8 mouse cellular contexts compared by ENCODE assay signal in the genomic region with DNA sequence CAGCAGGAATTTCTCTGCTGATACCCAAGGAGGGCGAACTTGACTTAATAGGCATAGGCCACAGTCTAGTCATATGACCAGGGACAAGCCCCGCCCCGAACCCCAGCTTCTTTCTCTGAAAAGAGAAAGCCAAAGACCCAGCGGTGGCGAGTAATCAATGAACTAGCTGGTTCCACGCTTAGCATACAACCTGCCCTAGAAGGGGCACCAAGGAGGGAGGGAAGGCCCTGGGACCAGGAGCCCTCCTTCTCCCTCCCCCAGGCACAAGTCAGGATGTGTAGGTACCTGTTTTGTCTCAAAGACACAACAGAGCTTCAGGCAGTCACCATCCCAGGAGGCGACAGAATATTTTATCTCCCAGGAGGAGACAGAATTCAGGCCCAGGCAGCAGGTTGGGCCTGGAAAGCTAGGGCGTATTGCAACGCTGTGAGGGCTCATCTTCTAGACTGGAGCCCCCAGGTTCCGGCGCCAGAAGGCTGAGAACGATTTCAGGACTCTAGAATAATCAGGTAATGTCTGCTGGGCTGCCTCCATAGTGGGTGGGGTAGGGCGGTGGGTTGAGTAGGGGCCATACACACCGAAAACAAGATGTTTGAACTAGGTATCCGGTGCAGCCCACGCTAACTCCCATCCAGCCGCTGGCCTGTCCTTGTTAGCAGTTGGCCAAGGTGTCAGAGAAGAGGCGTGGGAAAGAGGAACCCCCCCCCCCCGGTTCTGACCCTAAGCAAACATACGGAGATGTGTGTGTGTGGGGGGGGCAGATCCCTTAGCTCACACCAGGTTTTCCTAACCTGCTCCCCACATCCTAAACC. TPM values are rescaled to one million over a fixed set of nuclear protein-coding genes. Genes with fewer than 3 reads are reported as not detected.
DNase-seq lines count a peak whose midpoint lies in the region; ATAC-seq lines count a peak whose summit lies in the region.

Gene Trmt1 (plus strand): TSS at position 117 of the 812 bp plus-strand sequence.

- H3K4me1 ChIP-seq in intestine, embryonic 14.5 days (replicated peaks; ENCODE audit: control insufficient read depth, insufficient read depth, low read length), result peaks cover 30% of the 10 kb centered on the region
- H3K4me1 ChIP-seq in limb, embryonic 12.5 days (replicated peaks), result peaks cover 39% of the 10 kb centered on the region
- peaks cover 37% of the 10 kb centered on the region for H3K4me1 ChIP-seq in midbrain, embryonic 16.5 days (ENCODE audit: control insufficient read depth, insufficient read depth, low read length)

- ATAC-seq in cerebellum, adult (ENCODE audit: insufficient number of reproducible peaks, low FRiP score, low TSS enrichment), result no peak
- peak; percentile 20; the same call in 1 of the 2 replicates for ATAC-seq in intestine, embryonic 14.5 days (replicated peaks; ENCODE audit: low FRiP score, low TSS enrichment, low read depth)
- ATAC-seq in limb, embryonic 12.5 days (ENCODE audit: insufficient number of reproducible peaks, insufficient read depth, low FRiP score, low TSS enrichment, low read depth), result 0 out of 2 replicates have a peak, but pooled peaks have one; percentile 6
- ATAC-seq in midbrain, embryonic 16.5 days, result no peak

- peaks cover 31% of the 10 kb centered on the region for H3K36me3 ChIP-seq in intestine, embryonic 14.5 days (ENCODE audit: control insufficient read depth, insufficient read depth, low read length)
- peaks cover 41% of the 10 kb centered on the region for H3K36me3 ChIP-seq in limb, embryonic 12.5 days
- H3K36me3 ChIP-seq in midbrain, embryonic 16.5 days (ENCODE audit: control insufficient read depth, insufficient read depth, low read length), result peaks cover 3% of the 10 kb centered on the region; the same call in 1 of the 2 replicates

- no peaks in the 10 kb centered on the region for H3K27me3 ChIP-seq in intestine, embryonic 14.5 days (replicated peaks; ENCODE audit: control insufficient read depth, insufficient read depth, low read length)
- no peaks in the 10 kb centered on the region for H3K27me3 ChIP-seq in limb, embryonic 12.5 days
- no peaks in the 10 kb centered on the region for H3K27me3 ChIP-seq in midbrain, embryonic 16.5 days (ENCODE audit: control insufficient read depth, insufficient read depth, low read depth, low read length)

- H3K9ac ChIP-seq in intestine, embryonic 14.5 days (ENCODE audit: low read length), result peak within 1 kb of the TSS; percentile 97
- peak within 1 kb of the TSS; percentile 99 for H3K9ac ChIP-seq in limb, embryonic 12.5 days (replicated peaks)
- peak within 1 kb of the TSS; percentile 99 for H3K9ac ChIP-seq in midbrain, embryonic 16.5 days (ENCODE audit: low read depth, low read length)

- WGBS in intestine, embryonic 14.5 days, result 11% methylated on average over 20 of the region's 20 CpGs
- 8% methylated on average over 20 of the region's 20 CpGs for WGBS in limb, embryonic 12.5 days
- WGBS in midbrain, embryonic 16.5 days, result 8% methylated on average over 19 of the region's 20 CpGs

- H3K27ac ChIP-seq in intestine, embryonic 14.5 days (ENCODE audit: low read depth), result peak within 1 kb of the TSS; percentile 92
- H3K27ac ChIP-seq in limb, embryonic 12.5 days, result peak within 1 kb of the TSS; percentile 98
- peak within 1 kb of the TSS; percentile 87 for H3K27ac ChIP-seq in midbrain, embryonic 16.5 days (ENCODE audit: low read length)

- no peaks in the 10 kb centered on the region for H3K9me3 ChIP-seq in intestine, embryonic 14.5 days (ENCODE audit: control insufficient read depth, low read length)
- no peaks in the 10 kb centered on the region for H3K9me3 ChIP-seq in limb, embryonic 12.5 days
- H3K9me3 ChIP-seq in midbrain, embryonic 16.5 days (replicated peaks; ENCODE audit: control insufficient read depth, low read length, poor library complexity, severe bottlenecking), result no peaks in the 10 kb centered on the region

- H3K4me2 ChIP-seq in intestine, embryonic 14.5 days (ENCODE audit: low read length), result peak within 1 kb of the TSS; percentile 88
- peak within 1 kb of the TSS; percentile 90 for H3K4me2 ChIP-seq in limb, embryonic 12.5 days
- H3K4me2 ChIP-seq in midbrain, embryonic 16.5 days (ENCODE audit: low read length), result peak within 1 kb of the TSS; percentile 92

- H3K4me3 ChIP-seq in intestine, embryonic 14.5 days (ENCODE audit: low read depth, low read length), result peak within 1 kb of the TSS; percentile 98
- peak within 1 kb of the TSS; percentile 99 for H3K4me3 ChIP-seq in limb, embryonic 12.5 days (replicated peaks)
- H3K4me3 ChIP-seq in midbrain, embryonic 16.5 days (ENCODE audit: low read depth, low read length), result peak within 1 kb of the TSS; percentile 100

- peak; percentile 52 for DNase-seq in cerebellum, adult 9-11 months
- peak; percentile 55 for DNase-seq in c-Kit-positive CD71-negative TER-119-negative erythroid progenitor cells, embryonic 14.5 days (ENCODE audit: low read depth)
- DNase-seq in gastrocnemius, postnatal 25 days, result peak; percentile 25
- DNase-seq in intestine, embryonic 14.5 days (ENCODE audit: low spot score), result peak; percentile 55
- no peak for DNase-seq in ovary, postnatal 14 days (ENCODE audit: low spot score)

RNA-seq across cellular contexts. Expression of gene Trmt1, which starts in this region (rescaled TPM):
- total RNA-seq in gastrocnemius, postnatal 25 days (2021), result 10 to 100 TPM; 36.7 to 40.2 TPM
- 85.9 and 87.0 TPM in 2 replicates for polyA plus RNA-seq in intestine, embryonic 14.5 days (2014; fragmentation: Nextera tagmentation; extraction: Ambion mirVana)
- polyA plus RNA-seq in limb, embryonic 12.5 days (2016; fragmentation: Nextera tagmentation; extraction: Ambion mirVana), result 63.4 and 66.9 TPM in 2 replicates
- 59.0 and 68.1 TPM in 2 replicates for polyA plus RNA-seq in midbrain, embryonic 16.5 days (2015; fragmentation: Nextera tagmentation; extraction: Ambion mirVana)

Comparison
In these comparisons a context has a peak if more than half of its experiments do, and no peak if none do; other contexts are left out.
1. ATAC-seq: peak in intestine, embryonic 14.5 days (single experiment) and limb, embryonic 12.5 days (single experiment); none in cerebellum, adult (single experiment) and midbrain, embryonic 16.5 days (single experiment).
2. Peak in every context shown above with its lines, with median percentiles within 50 percentile points of each other: H3K27ac ChIP-seq, H3K4me2 ChIP-seq, H3K4me3 ChIP-seq and H3K9ac ChIP-seq.